Mouse (Mus musculus): ENCODE measurements around the gene Kdr. TPM values are rescaled to one million over a fixed set of nuclear protein-coding genes. Genes with fewer than 3 reads are reported as not detected.

Gene Kdr
- polyA plus RNA-seq, 1 experiment from 2014 or later, result 29.0 TPM

- no peak overlapping the region for H3K4me3 ChIP-seq
- peaks cover 16% of the 10 kb centered on the region; the same call in 1 of the 2 replicates for H3K4me1 ChIP-seq
- no peak overlapping the region for H3K4me2 ChIP-seq (replicated peaks)
- H3K27ac ChIP-seq, result no peak overlapping the region
- no peaks in the 10 kb centered on the region for H3K36me3 ChIP-seq
- 67% methylated on average over 23 of the region's 23 CpGs for WGBS
- H3K9me3 ChIP-seq, result no peaks in the 10 kb centered on the region
- no peak overlapping the region for H3K9ac ChIP-seq
- ATAC-seq (ENCODE audit: insufficient number of reproducible peaks, insufficient read depth, low FRiP score, low TSS enrichment), result no peak
- H3K27me3 ChIP-seq, result peaks cover 54% of the 10 kb centered on the region
Measured at GRCm38 (mm10) chr5:75980521-75981311, 2.5 kb upstream of the Kdr start.

- 4% methylated on average over 8 of the region's 8 CpGs for WGBS
Measured at GRCm38 (mm10) chr5:75979108-75979507, 850 bp upstream of the Kdr start.

GRCm38 (mm10) chr5:75977441-75978373 lies 551 bp downstream of the Kdr start:
- Histone ChIP-seq H3K27me3 (peaks cover 66% of the 10 kb centered on the region), H3K27ac (peak overlapping the region; percentile 60; the same call in 1 of the 2 replicates), H3K9me3 (no peaks in the 10 kb centered on the region), H3K4me3 (peak overlapping the region; percentile 70), H3K4me2 (replicated peaks) (peak overlapping the region; percentile 98), H3K4me1 (peaks cover 16% of the 10 kb centered on the region; the same call in 1 of the 2 replicates), H3K36me3 (no peaks in the 10 kb centered on the region), H3K9ac (peak overlapping the region; percentile 60)
- 1% methylated on average over 54 of the region's 54 CpGs for WGBS
- peak; percentile 66 for ATAC-seq (ENCODE audit: insufficient number of reproducible peaks, insufficient read depth, low FRiP score, low TSS enrichment)

More at GRCm38 (mm10) chr5:75979108-75979507, 850 bp upstream of the Kdr start:
- peak overlapping the region; percentile 98 for H3K4me2 ChIP-seq (replicated peaks)
- no peak for ATAC-seq (ENCODE audit: insufficient number of reproducible peaks, insufficient read depth, low FRiP score, low TSS enrichment)
- H3K9ac ChIP-seq, result no peak overlapping the region
- H3K27me3 ChIP-seq, result peaks cover 63% of the 10 kb centered on the region
- H3K4me1 ChIP-seq, result peaks cover 16% of the 10 kb centered on the region; the same call in 1 of the 2 replicates
- H3K9me3 ChIP-seq, result no peaks in the 10 kb centered on the region
- no peak overlapping the region for H3K27ac ChIP-seq
- H3K36me3 ChIP-seq, result no peaks in the 10 kb centered on the region
- H3K4me3 ChIP-seq, result peak overlapping the region; percentile 70

- Histone ChIP-seq H3K9ac (no peak overlapping the region), H3K9me3 (no peaks in the 10 kb centered on the region), H3K4me3 (peak overlapping the region; percentile 70; the same call in 1 of the 2 replicates), H3K27ac (no peak overlapping the region), H3K36me3 (no peaks in the 10 kb centered on the region), H3K4me1 (peaks cover 16% of the 10 kb centered on the region; the same call in 1 of the 2 replicates), H3K27me3 (peaks cover 66% of the 10 kb centered on the region), H3K4me2 (replicated peaks) (peak overlapping the region; percentile 98; the same call in 1 of the 2 replicates)
- 30% methylated on average over 9 of the region's 9 CpGs for WGBS
- ATAC-seq (ENCODE audit: insufficient number of reproducible peaks, insufficient read depth, low FRiP score, low TSS enrichment), result no peak
Measured at GRCm38 (mm10) chr5:75976696-75977095, 1.6 kb downstream of the Kdr start.

- Histone ChIP-seq H3K4me3 (peak overlapping the region; percentile 10; the same call in 1 of the 2 replicates), H3K4me2 (replicated peaks) (no peak overlapping the region), H3K27me3 (peaks cover 58% of the 10 kb centered on the region), H3K4me1 (peaks cover 16% of the 10 kb centered on the region; the same call in 1 of the 2 replicates), H3K9me3 (no peaks in the 10 kb centered on the region), H3K27ac (no peak overlapping the region), H3K36me3 (no peaks in the 10 kb centered on the region), H3K9ac (no peak overlapping the region)
- ATAC-seq (ENCODE audit: insufficient number of reproducible peaks, insufficient read depth, low FRiP score, low TSS enrichment), result no peak
- 52% methylated on average over 5 of the region's 5 CpGs for WGBS
Measured at GRCm38 (mm10) chr5:75975398-75975797, 2.9 kb downstream of the Kdr start.

- Histone ChIP-seq H3K4me1 (peaks cover 16% of the 10 kb centered on the region; the same call in 1 of the 2 replicates), H3K9me3 (no peaks in the 10 kb centered on the region), H3K9ac (no peak overlapping the region), H3K4me3 (no peak overlapping the region), H3K36me3 (no peaks in the 10 kb centered on the region), H3K4me2 (replicated peaks) (no peak overlapping the region), H3K27me3 (peaks cover 50% of the 10 kb centered on the region), H3K27ac (no peak overlapping the region)
- WGBS, result 55% methylated on average over 7 of the region's 7 CpGs
- ATAC-seq (ENCODE audit: insufficient number of reproducible peaks, insufficient read depth, low FRiP score, low TSS enrichment), result no peak
Measured at GRCm38 (mm10) chr5:75974543-75975130, 3.6 kb downstream of the Kdr start.

GRCm38 (mm10) chr5:75969887-75970286 lies 8.4 kb downstream of the Kdr start:
- WGBS, result 21% methylated on average over 3 of the region's 3 CpGs
- peaks cover 5% of the 10 kb centered on the region; the same call in 1 of the 2 replicates for H3K27me3 ChIP-seq
- no peak for ATAC-seq (ENCODE audit: insufficient number of reproducible peaks, insufficient read depth, low FRiP score, low TSS enrichment)
- no peaks in the 10 kb centered on the region for H3K9me3 ChIP-seq
- no peak overlapping the region for H3K9ac ChIP-seq
- H3K27ac ChIP-seq, result no peak overlapping the region
- H3K36me3 ChIP-seq, result no peaks in the 10 kb centered on the region
- H3K4me2 ChIP-seq (replicated peaks), result no peak overlapping the region
- H3K4me3 ChIP-seq, result no peak overlapping the region
- no peaks in the 10 kb centered on the region for H3K4me1 ChIP-seq

GRCm38 (mm10) chr5:75962558-75962957 lies 15.7 kb downstream of the Kdr start:
- Histone ChIP-seq H3K9me3 (no peaks in the 10 kb centered on the region), H3K9ac (no peak overlapping the region), H3K27ac (no peak overlapping the region), H3K36me3 (no peaks in the 10 kb centered on the region), H3K4me2 (replicated peaks) (no peak overlapping the region), H3K4me3 (no peak overlapping the region), H3K27me3 (no peaks in the 10 kb centered on the region), H3K4me1 (no peaks in the 10 kb centered on the region)
- ATAC-seq (ENCODE audit: insufficient number of reproducible peaks, insufficient read depth, low FRiP score, low TSS enrichment), result no peak
- 92% methylated on average over 12 of the region's 12 CpGs for WGBS

GRCm38 (mm10) chr5:75961741-75962469 lies 16.4 kb downstream of the Kdr start:
- H3K27ac ChIP-seq, result no peak overlapping the region
- no peak overlapping the region for H3K4me3 ChIP-seq
- H3K27me3 ChIP-seq, result no peaks in the 10 kb centered on the region
- H3K4me2 ChIP-seq (replicated peaks), result no peak overlapping the region
- whole genome bisulfite sequencing, result 85% methylated on average over 19 of the region's 19 CpGs
- ATAC-seq (ENCODE audit: insufficient number of reproducible peaks, insufficient read depth, low FRiP score, low TSS enrichment), result no peak
- H3K9ac ChIP-seq, result no peak overlapping the region
- H3K4me1 ChIP-seq, result no peaks in the 10 kb centered on the region
- no peaks in the 10 kb centered on the region for H3K36me3 ChIP-seq
- no peaks in the 10 kb centered on the region for H3K9me3 ChIP-seq

- Histone ChIP-seq H3K4me3 (no peak overlapping the region), H3K36me3 (no peaks in the 10 kb centered on the region), H3K27ac (no peak overlapping the region), H3K4me2 (replicated peaks) (no peak overlapping the region), H3K9me3 (no peaks in the 10 kb centered on the region), H3K27me3 (no peaks in the 10 kb centered on the region), H3K4me1 (no peaks in the 10 kb centered on the region), H3K9ac (no peak overlapping the region)
- no peak for ATAC-seq (ENCODE audit: insufficient number of reproducible peaks, insufficient read depth, low FRiP score, low TSS enrichment)
- WGBS, result 81% methylated on average over 3 of the region's 3 CpGs
Measured at GRCm38 (mm10) chr5:75959809-75960208, 18.4 kb downstream of the Kdr start.

GRCm38 (mm10) chr5:75956526-75956925 lies 21.7 kb downstream of the Kdr start:
- Histone ChIP-seq H3K4me3 (no peak overlapping the region), H3K9ac (no peak overlapping the region), H3K4me2 (replicated peaks) (no peak overlapping the region), H3K4me1 (no peaks in the 10 kb centered on the region), H3K9me3 (no peaks in the 10 kb centered on the region), H3K27me3 (no peaks in the 10 kb centered on the region), H3K27ac (no peak overlapping the region), H3K36me3 (no peaks in the 10 kb centered on the region)
- 84% methylated on average over 3 of the region's 3 CpGs for WGBS
- ATAC-seq (ENCODE audit: insufficient number of reproducible peaks, insufficient read depth, low FRiP score, low TSS enrichment), result no peak

Measured in embryonic facial prominence, embryonic 12.5 days (tissue).